In genomic region chr12:111306821-111307220, GRCm38 (mm10) we compare ENCODE assay signal across 30 mouse cellular contexts. TPM values are rescaled to one million over a fixed set of nuclear protein-coding genes. Genes with fewer than 3 reads are reported as not detected.
DNase-seq lines count a peak whose midpoint lies in the region; ATAC-seq and TF ChIP-seq lines count a peak whose summit lies in the region.
"Had no signal": no experiment of that assay in that cellular context is flagged by ENCODE, and none has a peak within 500 bp of the region (broad histone marks: within the 10 kb centered on the region; RNA-seq: fewer than 3 reads in every experiment).

No protein-coding gene starts in this region.

- no peak for TF ChIP-seq CTCF in kidney, adult 2 months (conservative IDR thresholded peaks at IDR 0.05; ENCODE audit: insufficient read depth, insufficient read length, low read depth, low read length)

- DNase-seq in kidney, adult 2 months: peak; percentile 41
- DNase-seq in kidney, adult 11 months: no peak
- DNase-seq in adrenal gland, adult 2 months: peak; percentile 90
- peak; percentile 86 to 88 for DNase-seq in adrenal gland, postnatal 36 days
- peak; percentile 59 for DNase-seq in gastrocnemius, postnatal 25 days
- no peak for DNase-seq in MN1 (ENCODE audit: low spot score)
- DNase-seq in left cerebral cortex, postnatal 14 days (ENCODE audit: low spot score in 2 of 2): no peak
- DNase-seq: cerebellum, adult 18-20 months; cerebellum, postnatal 10 days; forebrain, postnatal 0 days; left cerebral cortex, postnatal 4 days; liver, postnatal 0 days had no signal

- WGBS in kidney, adult 2 months: 68% methylated on average over 8 of the region's 8 CpGs
- 86% methylated on average over 8 of the region's 8 CpGs for WGBS in midbrain, embryonic 16.5 days

- no peak for TF ChIP-seq POLR2A in kidney, adult 2 months (IDR thresholded peaks at IDR 0.05; ENCODE audit: low read depth, low read length)

- no peak for ATAC-seq in midbrain, embryonic 16.5 days
- ATAC-seq: forebrain, postnatal 0 days; intestine, embryonic 16.5 days; liver, embryonic 12.5 days; liver, postnatal 0 days; midbrain, embryonic 15.5 days; Patski had no signal

- H3K27ac ChIP-seq in kidney, adult 2 months (ENCODE audit: insufficient read depth, low read depth, low read length): no peak overlapping the region
- no peak overlapping the region for H3K27ac ChIP-seq in midbrain, embryonic 16.5 days (ENCODE audit: low read length)
- H3K27ac ChIP-seq: embryonic facial prominence, embryonic 13.5 days; heart, embryonic 10.5 days; heart, embryonic 15.5 days; kidney, embryonic 15.5 days; layer of hippocampus, adult 2 months; liver, embryonic 12.5 days; midbrain, embryonic 10.5 days; midbrain, embryonic 15.5 days; neural tube, embryonic 13.5 days had no signal

- H3K9ac ChIP-seq in midbrain, embryonic 16.5 days (ENCODE audit: low read depth, low read length): no peak overlapping the region
- H3K9ac ChIP-seq: embryonic facial prominence, embryonic 13.5 days; forebrain, postnatal 0 days; heart, embryonic 15.5 days; kidney, embryonic 15.5 days; liver, embryonic 12.5 days; liver, postnatal 0 days; midbrain, embryonic 15.5 days; neural tube, embryonic 13.5 days had no signal

- no peak overlapping the region for H3K4me2 ChIP-seq in midbrain, embryonic 16.5 days (ENCODE audit: low read length)
- H3K4me2 ChIP-seq: embryonic facial prominence, embryonic 13.5 days; heart, embryonic 15.5 days; kidney, embryonic 15.5 days; liver, embryonic 12.5 days; midbrain, embryonic 15.5 days; neural tube, embryonic 13.5 days had no signal

- no peak overlapping the region for H3K4me3 ChIP-seq in kidney, adult 2 months (ENCODE audit: insufficient read depth, low read depth, low read length)
- no peak overlapping the region for H3K4me3 ChIP-seq in midbrain, embryonic 16.5 days (ENCODE audit: low read depth, low read length)
- H3K4me3 ChIP-seq: embryonic facial prominence, embryonic 13.5 days; heart, embryonic 10.5 days; heart, embryonic 15.5 days; kidney, embryonic 15.5 days; layer of hippocampus, adult 2 months; liver, embryonic 12.5 days; midbrain, embryonic 10.5 days; midbrain, embryonic 15.5 days; neural tube, embryonic 13.5 days had no signal

- no peaks in the 10 kb centered on the region for H3K27me3 ChIP-seq in kidney, adult 2 months (replicated peaks; ENCODE audit: control insufficient read depth, insufficient read depth, low read length)
- no peaks in the 10 kb centered on the region for H3K27me3 ChIP-seq in midbrain, embryonic 16.5 days (ENCODE audit: control insufficient read depth, insufficient read depth, low read depth, low read length)
- H3K27me3 ChIP-seq: embryonic facial prominence, embryonic 13.5 days; heart, embryonic 15.5 days; kidney, embryonic 15.5 days; liver, embryonic 12.5 days; midbrain, embryonic 15.5 days; neural tube, embryonic 13.5 days; Patski had no signal

- intact Hi-C loops in left cerebral cortex, postnatal 14 days (cut with DNase I): loop anchor here (1.0 kb wide), 1 partner anchor 20 kb away; no protein-coding TSS in a partner anchor

- no peaks in the 10 kb centered on the region for H3K9me3 ChIP-seq in midbrain, embryonic 16.5 days (replicated peaks; ENCODE audit: control insufficient read depth, low read length, poor library complexity, severe bottlenecking)
- H3K9me3 ChIP-seq: embryonic facial prominence, embryonic 13.5 days; G1E; heart, embryonic 10.5 days; heart, embryonic 15.5 days; kidney, embryonic 15.5 days; liver, embryonic 12.5 days; midbrain, embryonic 10.5 days; midbrain, embryonic 15.5 days; neural tube, embryonic 13.5 days had no signal

- H3K4me1 ChIP-seq in kidney, adult 2 months (ENCODE audit: control insufficient read depth, insufficient read depth, low read length): no peaks in the 10 kb centered on the region
- H3K4me1 ChIP-seq in midbrain, embryonic 16.5 days (ENCODE audit: control insufficient read depth, insufficient read depth, low read length): no peaks in the 10 kb centered on the region
- H3K4me1 ChIP-seq: embryonic facial prominence, embryonic 13.5 days; heart, embryonic 10.5 days; heart, embryonic 15.5 days; kidney, embryonic 15.5 days; midbrain, embryonic 10.5 days; midbrain, embryonic 15.5 days; neural tube, embryonic 13.5 days had no signal

- peaks cover 4% of the 10 kb centered on the region for H3K36me3 ChIP-seq in kidney, adult 2 months (ENCODE audit: control insufficient read depth, insufficient read depth, low read length)
- H3K36me3 ChIP-seq in midbrain, embryonic 16.5 days (ENCODE audit: control insufficient read depth, insufficient read depth, low read length): peaks cover 62% of the 10 kb centered on the region
- H3K36me3 ChIP-seq: G1E had no signal

RNA-seq across cellular contexts. Expression of gene Amn, which starts 35.9 kb away (rescaled TPM):
- polyA plus RNA-seq in kidney, adult 2 months (2012; rRNA removed): 194 and 273 TPM in 2 replicates
- total RNA-seq in adrenal gland, adult 2 months (2021): not detected
- 0.17 and 0.62 TPM in 2 replicates for polyA plus RNA-seq in adrenal gland, adult 2 months (2012; rRNA removed)
- not detected for total RNA-seq in adrenal gland, postnatal 36 days (2021)
- total RNA-seq in gastrocnemius, postnatal 25 days (2021): not detected
- 16.4 and 29.5 TPM in 2 replicates for polyA plus RNA-seq in midbrain, embryonic 16.5 days (2015; fragmentation: Nextera tagmentation; extraction: Ambion mirVana)
- total RNA-seq in left cerebral cortex, postnatal 14 days (2021): 10 to 100 TPM; 15.1 to 18.7 TPM
- total RNA-seq: common myeloid progenitor, adult 5-6 weeks; G1E; heart, postnatal 25 days; megakaryocyte progenitor cell, adult 5-6 weeks had no signal
- polyA plus RNA-seq: forebrain, embryonic 11.5 days; stomach, embryonic 14.5 days had no signal

Comparison
In these comparisons a context has a peak if more than half of its experiments do, and no peak if none do; other contexts are left out.
1. DNase-seq: peak in kidney, adult 2 months (single experiment), adrenal gland, adult 2 months (single experiment), adrenal gland, postnatal 36 days (2 of 2) and gastrocnemius, postnatal 25 days (single experiment); none in kidney, adult 11 months (single experiment), MN1 (single experiment) and left cerebral cortex, postnatal 14 days (0 of 2).
2. RNA of gene Amn, which starts 35.9 kb away (total RNA-seq): 15.1 to 18.7 TPM in left cerebral cortex, postnatal 14 days; not detected in adrenal gland, adult 2 months, not detected in gastrocnemius, postnatal 25 days and not detected in adrenal gland, postnatal 36 days; every median in the first group is over 10 times any median in the second.